Mouse (Mus musculus): Measurements from ENCODE around the gene Chrna1.

DNA sequence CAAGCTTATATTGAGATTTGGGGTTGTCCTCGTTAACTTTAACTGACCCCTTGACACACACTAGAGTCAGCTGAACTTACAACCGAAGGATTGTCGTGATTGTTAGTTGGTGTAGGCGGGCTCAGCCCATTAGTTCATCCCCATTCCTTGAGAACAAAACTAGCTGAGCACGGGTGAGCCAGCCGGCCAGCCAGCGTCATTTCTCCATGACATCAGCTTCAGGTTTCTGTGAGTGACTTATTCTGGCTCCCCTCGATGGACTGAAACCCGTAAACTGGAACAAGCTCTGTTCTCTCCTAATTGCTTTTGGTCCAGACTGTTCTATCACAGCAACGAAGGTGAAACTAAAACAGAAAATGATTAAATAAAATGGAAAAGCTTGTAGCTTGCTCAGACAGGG lies 45.4 kb downstream of the Chrna1 start:
- TF ChIP-seq CTCF (IDR thresholded peaks at IDR 0.05; ENCODE audit: control insufficient read depth, insufficient read depth, insufficient read length) (no peak), MAX (IDR thresholded peaks at IDR 0.05) (no peak)

All from C2C12 (cell line).